8 mouse cellular contexts compared by ENCODE assay signal in the genomic region with DNA sequence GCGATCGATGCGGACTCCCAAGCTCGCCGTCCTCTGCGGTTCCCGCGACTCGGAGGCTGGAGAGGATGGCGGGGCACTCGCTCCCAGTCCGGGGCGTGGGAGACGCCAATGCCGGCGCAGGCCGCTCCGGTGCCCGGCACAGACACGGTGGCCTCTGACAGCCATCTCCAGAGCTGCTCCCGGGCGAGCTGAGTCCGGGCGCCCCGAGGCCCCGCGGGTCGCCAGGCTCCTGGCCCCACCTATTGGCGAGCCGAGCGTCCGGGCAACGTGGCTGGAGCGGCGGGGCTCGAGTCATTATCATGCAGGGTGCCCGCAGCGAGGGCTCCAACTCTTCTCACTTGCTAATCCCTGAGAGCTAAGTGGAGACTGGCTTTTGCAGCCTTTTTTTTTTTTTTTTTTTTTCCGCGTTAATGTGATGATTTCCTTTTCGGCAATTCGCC. TPM values are rescaled to one million over a fixed set of nuclear protein-coding genes. Genes with fewer than 3 reads are reported as not detected.
DNase-seq lines count a peak whose midpoint lies in the region; ATAC-seq and TF ChIP-seq lines count a peak whose summit lies in the region.

No protein-coding gene starts in this region.

- DNase-seq in kidney, adult 11 months, result no peak
- peak; percentile 84 for DNase-seq in cerebellum, adult 9-11 months
- peak; percentile 27 for DNase-seq in forelimb bud, embryonic 11.5 days (ENCODE audit: low read depth, low spot score)
- peak; percentile 41 for DNase-seq in ovary, postnatal 36 days (ENCODE audit: low spot score)
- DNase-seq in thymus, postnatal 25 days, result no peak

- H3K36me3 ChIP-seq in kidney, embryonic 14.5 days (ENCODE audit: control insufficient read depth, insufficient read depth, low read length), result no peaks in the 10 kb centered on the region
- no peaks in the 10 kb centered on the region for H3K36me3 ChIP-seq in intestine, postnatal 0 days (ENCODE audit: control insufficient read depth, insufficient read depth)
- H3K36me3 ChIP-seq in liver, embryonic 12.5 days, result no peaks in the 10 kb centered on the region

- H3K9ac ChIP-seq in kidney, embryonic 14.5 days (ENCODE audit: low read depth, low read length), result peak overlapping the region; percentile 37; the same call in 1 of the 2 replicates
- no peak overlapping the region for H3K9ac ChIP-seq in intestine, postnatal 0 days (ENCODE audit: low read depth, low read length)
- no peak overlapping the region for H3K9ac ChIP-seq in liver, embryonic 12.5 days

- peak; percentile 70 for ATAC-seq in kidney, embryonic 14.5 days (ENCODE audit: low FRiP score, low TSS enrichment)
- peak; percentile 19; the same call in 1 of the 2 replicates for ATAC-seq in intestine, postnatal 0 days
- no peak for ATAC-seq in liver, embryonic 12.5 days

- under 1% methylated on average over 41 of the region's 42 CpGs for WGBS in kidney, embryonic 14.5 days
- under 1% methylated on average over 42 of the region's 42 CpGs for WGBS in intestine, postnatal 0 days
- under 1% methylated on average over 40 of the region's 42 CpGs for WGBS in liver, embryonic 12.5 days (ENCODE audit: insufficient replicate concordance)

- H3K9me3 ChIP-seq in kidney, embryonic 14.5 days (ENCODE audit: control insufficient read depth, low read length), result peaks cover 5% of the 10 kb centered on the region; the same call in 1 of the 2 replicates
- no peaks in the 10 kb centered on the region for H3K9me3 ChIP-seq in intestine, postnatal 0 days (ENCODE audit: control insufficient read depth)
- no peaks in the 10 kb centered on the region for H3K9me3 ChIP-seq in liver, embryonic 12.5 days (replicated peaks)

- H3K27me3 ChIP-seq in kidney, embryonic 14.5 days (ENCODE audit: control insufficient read depth, insufficient read depth, low read length), result peaks cover 19% of the 10 kb centered on the region
- peaks cover 31% of the 10 kb centered on the region; the same call in 1 of the 2 replicates for H3K27me3 ChIP-seq in intestine, postnatal 0 days (replicated peaks; ENCODE audit: control insufficient read depth, insufficient read depth, low read length)
- H3K27me3 ChIP-seq in liver, embryonic 12.5 days (replicated peaks), result peaks cover 48% of the 10 kb centered on the region

- peak overlapping the region; percentile 70 for H3K4me3 ChIP-seq in kidney, embryonic 14.5 days (ENCODE audit: low read length)
- H3K4me3 ChIP-seq in intestine, postnatal 0 days (ENCODE audit: low read depth, low read length), result peak overlapping the region; percentile 59
- peak overlapping the region; percentile 48 for H3K4me3 ChIP-seq in liver, embryonic 12.5 days

- peaks cover 5% of the 10 kb centered on the region; the same call in 1 of the 2 replicates for H3K4me1 ChIP-seq in kidney, embryonic 14.5 days (ENCODE audit: control insufficient read depth, insufficient read depth, low read length)
- no peaks in the 10 kb centered on the region for H3K4me1 ChIP-seq in intestine, postnatal 0 days (replicated peaks; ENCODE audit: control insufficient read depth, insufficient read depth, low read length)
- no peaks in the 10 kb centered on the region for H3K4me1 ChIP-seq in liver, embryonic 12.5 days

- TF ChIP-seq CTCF in intestine, postnatal 0 days (IDR thresholded peaks at IDR 0.05; ENCODE audit: low read depth), result no peak

- H3K27ac ChIP-seq in kidney, embryonic 14.5 days (ENCODE audit: low read depth, low read length), result no peak overlapping the region
- no peak overlapping the region for H3K27ac ChIP-seq in intestine, postnatal 0 days (ENCODE audit: low read depth, low read length)
- H3K27ac ChIP-seq in liver, embryonic 12.5 days, result no peak overlapping the region

- peak overlapping the region; percentile 98 for H3K4me2 ChIP-seq in kidney, embryonic 14.5 days (replicated peaks; ENCODE audit: low read depth, low read length)
- peak overlapping the region; percentile 90 for H3K4me2 ChIP-seq in intestine, postnatal 0 days (replicated peaks; ENCODE audit: low read depth)
- H3K4me2 ChIP-seq in liver, embryonic 12.5 days, result peak overlapping the region; percentile 66

RNA-seq across cellular contexts. Expression of a gene that starts 1.8 kb away (rescaled TPM):
- 0.40 and 0.60 TPM in 2 replicates for polyA plus RNA-seq in kidney, embryonic 14.5 days (2014; fragmentation: Nextera tagmentation; extraction: Ambion mirVana)
- polyA plus RNA-seq in intestine, postnatal 0 days (2015; fragmentation: Nextera tagmentation; extraction: Ambion mirVana), result 0.40 and 0.44 TPM in 2 replicates
- polyA plus RNA-seq in liver, embryonic 12.5 days (2016; fragmentation: Nextera tagmentation; extraction: Ambion mirVana), result 0.38 TPM in 1 of 2 replicates, not detected in the other

Comparison
In these comparisons a context has a peak if more than half of its experiments do, and no peak if none do; other contexts are left out.
1. DNase-seq: peak in cerebellum, adult 9-11 months (single experiment), forelimb bud, embryonic 11.5 days (single experiment) and ovary, postnatal 36 days (single experiment); none in kidney, adult 11 months (single experiment) and thymus, postnatal 25 days (single experiment).
2. Peak in every context shown above with its lines, with median percentiles within 50 percentile points of each other: H3K4me2 ChIP-seq and H3K4me3 ChIP-seq.